Mouse (Mus musculus) left cerebral cortex, adult 2 months (tissue): ENCODE data around the gene Sv2b. TPM values are rescaled to one million over a fixed set of nuclear protein-coding genes. Genes with fewer than 3 reads are reported as not detected.

Experiments used
- DNase-seq, 2 experiments: peaks; one replicate each; pipeline ENCODE4 v3.0.0; 2021 to 2022; ENCODE audit warnings: low spot score in 2 of 2, mixed read lengths in 1 of 2; ENCODE audit errors: extremely low spot score in 1 of 2
- H3K27ac ChIP-seq: fragments of 200-600 bp; 2 replicates; pipeline ENCODE4 v1.8.1; 2022
- H3K4me3 ChIP-seq: fragments of 200-600 bp; 2 replicates; pipeline ENCODE4 v1.8.1; 2022
- CTCF ChIP-seq: fragments of 200-600 bp; IDR thresholded peaks from 2 replicates; pipeline ENCODE4 v1.8.1; 2022; ENCODE audit warnings: antibody characterized with exemption, mild to moderate bottlenecking, moderate library complexity
- intact Hi-C: fragments of 180-260 bp; cut with DNase I; formaldehyde crosslinking; loops from one replicate; pipeline ENCODE4 v1.15.1; 2025
- total RNA-seq, 2 experiments: library from RNA; stranded (reverse); gene quantifications; 2 replicates each; pipeline ENCODE4 v1.2.3; 2021

Sv2b gene
- total RNA-seq, 2 experiments from 2014 or later = 348 to 386 TPM

DNA sequence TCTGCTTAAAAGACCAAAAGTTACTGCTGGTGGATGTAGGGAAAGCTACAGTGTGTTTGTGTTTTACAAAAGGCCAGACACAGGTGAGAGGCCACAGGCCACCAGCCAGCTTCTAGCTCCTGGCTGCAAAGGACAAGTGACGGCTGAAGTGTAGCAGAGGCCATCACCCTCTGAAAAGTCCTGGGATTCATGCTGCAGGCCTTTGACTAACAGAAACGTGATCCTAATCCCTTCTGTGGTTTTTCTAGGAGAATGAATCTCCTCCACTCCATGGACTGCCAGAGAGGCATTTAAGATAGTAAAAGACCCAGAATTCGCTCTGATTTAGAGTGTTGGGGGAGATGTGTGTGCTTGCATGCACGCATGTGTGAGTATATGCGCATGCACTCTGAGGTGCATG is 5.8 kb upstream of the Sv2b start:
- no peak overlapping the region for H3K27ac ChIP-seq
- intact Hi-C loops = no loop called here
- no peak for DNase-seq
- no peak overlapping the region for H3K4me3 ChIP-seq
- TF ChIP-seq CTCF = no peak

DNA sequence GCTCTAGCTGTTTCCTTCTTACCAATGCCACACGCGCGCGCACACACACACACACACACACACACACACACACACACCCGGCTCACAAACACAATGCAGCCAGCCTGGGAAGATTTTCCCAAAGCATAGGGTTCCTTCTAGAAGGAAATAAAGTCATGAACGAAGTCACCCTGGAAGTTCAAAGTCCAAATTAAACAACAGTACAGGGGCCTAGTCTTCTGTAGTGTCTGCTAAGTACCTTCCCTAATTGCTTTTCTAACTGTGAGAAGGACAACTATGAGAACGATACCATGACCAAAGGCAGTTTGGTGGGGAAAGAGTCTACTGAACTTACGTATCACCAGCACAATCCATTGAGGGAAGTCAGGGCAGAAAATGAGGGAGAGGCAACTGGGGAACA is 508 bp upstream of the Sv2b start:
- intact Hi-C loops = loop anchor here (2.0 kb wide), 1 partner anchor 57 kb away; no protein-coding TSS in a partner anchor
- H3K4me3 ChIP-seq = no peak overlapping the region

DNA sequence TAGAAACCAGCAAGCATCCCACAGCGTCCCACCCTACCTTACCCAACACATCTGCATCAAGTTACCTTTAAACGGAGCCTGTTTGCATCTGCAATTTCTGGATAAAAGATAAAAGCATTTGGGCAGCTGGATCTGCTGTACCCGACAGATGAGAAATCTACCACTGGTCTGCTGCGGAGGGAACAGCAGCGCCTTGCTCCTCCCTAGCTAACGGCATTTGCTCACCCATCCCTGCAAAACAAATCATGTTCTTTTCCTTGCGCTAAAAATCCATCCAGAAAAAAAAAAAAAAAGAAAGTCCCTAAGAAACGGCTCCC is 964 bp downstream of the Sv2b start:
- peak overlapping the region; percentile 64 for H3K4me3 ChIP-seq
- H3K27ac ChIP-seq = peak overlapping the region; percentile 92
- intact Hi-C loops = loop anchor here (2.0 kb wide), 1 partner anchor 59 kb away; no protein-coding TSS in a partner anchor
- no peak for TF ChIP-seq CTCF
- peak in 1 of 2 experiments; percentile 23 for DNase-seq

More for the DNA sequence above, 508 bp upstream of the Sv2b start:
- DNase-seq = no peak
- TF ChIP-seq CTCF = no peak
- no peak overlapping the region for H3K27ac ChIP-seq

DNA sequence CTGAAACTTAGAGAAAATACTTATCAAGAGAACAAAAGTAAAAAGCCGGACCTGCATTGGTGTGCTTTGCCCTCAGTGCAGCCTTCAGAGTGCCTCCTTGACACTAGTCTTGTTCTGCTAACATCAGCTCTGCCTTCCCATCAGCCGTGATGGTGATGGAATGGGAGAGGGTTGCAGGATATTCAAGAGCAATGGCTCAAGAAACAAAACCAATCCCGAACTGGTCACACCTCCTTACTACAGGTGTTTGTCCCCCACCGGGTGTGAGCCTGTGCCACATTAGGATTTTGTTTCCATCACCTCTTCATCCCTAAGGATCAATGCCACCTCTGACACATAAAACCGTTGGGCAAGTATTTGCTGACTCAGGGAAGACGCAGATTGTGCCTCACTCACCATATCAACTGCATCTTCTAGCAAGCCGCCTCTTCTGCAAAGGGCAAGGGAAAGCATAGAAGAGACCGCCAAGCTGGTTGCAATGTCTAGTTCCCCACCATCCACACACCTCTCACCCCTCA is 1.4 kb downstream of the Sv2b start:
- DNase-seq = no peak
- Histone ChIP-seq H3K27ac (peak overlapping the region; percentile 92), H3K4me3 (peak overlapping the region; percentile 64)
- intact Hi-C loops = loop anchor here (2.0 kb wide), 1 partner anchor 59 kb away; no protein-coding TSS in a partner anchor
- no peak for TF ChIP-seq CTCF

DNA sequence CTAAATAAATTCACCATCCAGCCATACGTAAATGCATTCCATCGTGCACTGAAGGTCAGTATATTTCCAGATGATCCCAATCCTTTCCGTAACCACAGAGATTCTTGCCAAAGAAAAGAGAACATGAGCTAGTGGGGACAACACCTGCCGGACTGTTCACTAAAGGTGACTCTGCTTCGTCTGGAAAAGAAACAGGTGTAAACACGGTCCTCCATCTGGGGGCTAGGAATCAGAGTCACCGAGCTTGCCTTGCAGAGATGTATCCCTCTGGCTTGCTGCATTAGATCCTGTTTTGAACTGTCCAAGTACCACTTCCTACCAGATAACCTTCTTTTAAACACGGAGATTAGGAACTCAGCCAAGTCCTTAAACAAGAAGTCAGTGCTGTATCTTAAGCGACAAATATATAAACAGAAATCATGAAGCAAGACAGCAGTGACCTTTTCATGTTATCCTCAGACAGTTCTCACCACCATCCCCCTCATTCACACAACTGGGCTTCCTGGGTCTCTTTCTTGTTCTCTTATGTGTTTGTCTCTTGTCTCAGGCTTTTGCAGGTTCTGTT is 3.1 kb downstream of the Sv2b start:
- H3K4me3 ChIP-seq = peak overlapping the region; percentile 47
- H3K27ac ChIP-seq = peak overlapping the region; percentile 64
- no peak for TF ChIP-seq CTCF
- no peak for DNase-seq
- intact Hi-C loops = loop anchor here (1.0 kb wide), 1 partner anchor 98 kb away; no protein-coding TSS in a partner anchor

DNA sequence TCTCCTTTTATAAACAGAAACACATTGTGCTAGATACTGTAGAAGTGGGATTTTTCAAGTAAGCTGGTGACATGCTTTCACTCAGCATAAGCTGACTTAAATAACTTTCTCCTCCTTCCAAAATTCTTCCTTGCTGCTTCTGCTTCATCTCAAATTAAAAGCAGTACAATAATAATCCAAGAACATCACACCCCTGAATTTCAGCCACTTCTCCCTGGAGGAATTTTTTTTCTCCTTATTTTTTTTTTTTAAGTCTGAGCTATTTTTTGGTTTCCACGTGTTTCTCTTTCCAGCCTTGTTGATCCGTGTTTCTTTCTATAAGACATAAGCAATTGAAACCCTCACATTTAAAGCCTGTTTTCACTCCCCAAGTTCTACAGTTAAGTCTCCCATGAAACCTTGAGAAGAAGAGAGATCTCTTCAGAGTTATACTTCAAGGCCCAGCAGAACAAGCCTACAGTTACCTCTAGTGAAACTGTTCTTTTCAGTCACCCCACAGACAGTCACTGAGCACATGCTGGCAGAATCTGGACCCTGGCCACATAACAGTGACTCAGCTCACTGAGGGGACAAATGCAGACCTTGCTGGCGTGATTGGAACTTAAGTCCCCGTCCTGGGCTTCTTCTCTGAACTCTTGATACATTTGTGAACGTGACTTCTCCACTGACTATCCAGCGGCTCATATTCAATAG is 6.4 kb downstream of the Sv2b start:
- Histone ChIP-seq H3K27ac (peak overlapping the region; percentile 75), H3K4me3 (no peak overlapping the region; the same call in none of the 2 replicates)
- no peak for TF ChIP-seq CTCF
- intact Hi-C loops = loop anchor here (1.0 to 2.0 kb wide), 3 partner anchors 15 to 168 kb away; no protein-coding TSS in a partner anchor
- peak in 1 of 2 experiments; percentile 45 for DNase-seq

DNA sequence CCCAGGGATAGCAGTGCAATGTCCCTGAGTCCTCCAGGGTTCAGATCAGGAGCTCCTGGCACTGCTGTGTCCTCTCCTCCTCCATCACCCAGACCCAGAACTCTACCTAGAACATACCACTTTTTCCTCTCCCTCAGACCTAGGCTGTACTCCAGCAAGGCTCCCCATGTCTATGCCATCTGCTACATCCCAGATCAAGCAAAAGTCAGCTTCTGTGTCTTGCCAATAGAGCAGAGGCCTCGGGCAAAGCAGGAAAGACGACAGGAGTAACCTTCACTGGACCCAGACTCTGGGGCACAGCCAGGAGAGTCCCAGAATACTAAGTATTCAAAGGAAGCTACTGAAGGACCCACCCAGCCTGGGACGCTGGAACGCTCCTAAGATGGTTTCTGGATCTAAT is 9.8 kb downstream of the Sv2b start:
- TF ChIP-seq CTCF = no peak
- H3K4me3 ChIP-seq = no peak overlapping the region
- intact Hi-C loops = no loop called here
- DNase-seq = no peak
- H3K27ac ChIP-seq = no peak overlapping the region

DNA sequence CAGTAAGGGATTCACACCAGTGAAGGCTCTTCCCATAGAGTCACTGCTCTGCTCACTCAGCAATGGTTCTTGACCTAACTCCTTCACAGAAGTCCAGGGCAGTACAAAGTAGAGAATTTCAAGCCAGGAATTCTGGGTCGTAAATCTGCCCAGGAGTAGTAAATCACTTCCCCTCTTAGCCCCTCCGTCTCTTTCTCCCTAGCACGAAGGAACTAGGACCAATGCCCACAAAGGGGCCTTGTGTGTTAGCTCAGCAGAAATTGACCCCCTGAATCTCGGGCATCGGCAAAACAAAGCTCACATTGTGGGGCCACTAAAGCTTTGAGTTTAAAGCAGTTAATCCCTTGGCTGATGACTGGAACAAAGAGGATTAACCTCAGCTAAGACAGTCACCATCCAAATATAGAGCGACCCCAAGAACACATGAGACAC is 12.4 kb downstream of the Sv2b start:
- H3K4me3 ChIP-seq = no peak overlapping the region
- intact Hi-C loops = no loop called here
- DNase-seq = no peak
- TF ChIP-seq CTCF = no peak
- H3K27ac ChIP-seq = no peak overlapping the region; the same call in 1 of the 2 replicates

DNA sequence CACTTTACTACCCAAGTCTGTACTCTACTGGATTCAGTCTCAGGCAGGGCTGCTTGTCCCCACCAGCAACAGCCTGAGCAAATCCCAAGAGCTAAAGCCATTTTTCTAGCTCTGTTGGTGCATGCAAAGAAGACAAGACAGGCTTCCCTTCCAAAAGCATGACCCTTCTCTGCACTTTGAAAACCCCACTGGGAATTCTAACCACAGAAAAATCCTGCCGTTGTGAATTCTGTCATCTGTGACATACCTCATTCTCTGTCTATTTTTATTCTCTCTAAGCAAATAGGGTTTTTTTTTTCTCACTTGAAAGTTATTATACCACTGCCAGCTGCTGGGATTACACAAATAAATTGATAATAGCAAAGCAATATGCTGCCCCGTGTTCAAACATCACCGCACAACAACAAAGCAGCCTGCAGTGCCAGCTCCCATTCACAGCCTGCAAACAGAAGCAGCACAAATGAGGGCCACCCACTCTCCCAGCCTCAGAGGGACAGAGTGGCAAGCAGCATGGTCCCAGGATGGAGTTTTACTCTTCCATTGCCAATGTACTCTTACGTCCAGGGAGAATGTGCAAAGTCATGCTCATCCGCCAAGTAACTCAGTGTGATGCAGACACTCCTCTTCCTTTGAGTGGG is 13.7 kb downstream of the Sv2b start:
- intact Hi-C loops = no loop called here
- TF ChIP-seq CTCF = no peak
- no peak overlapping the region for H3K4me3 ChIP-seq
- peak overlapping the region; percentile 52 for H3K27ac ChIP-seq
- DNase-seq = no peak

DNA sequence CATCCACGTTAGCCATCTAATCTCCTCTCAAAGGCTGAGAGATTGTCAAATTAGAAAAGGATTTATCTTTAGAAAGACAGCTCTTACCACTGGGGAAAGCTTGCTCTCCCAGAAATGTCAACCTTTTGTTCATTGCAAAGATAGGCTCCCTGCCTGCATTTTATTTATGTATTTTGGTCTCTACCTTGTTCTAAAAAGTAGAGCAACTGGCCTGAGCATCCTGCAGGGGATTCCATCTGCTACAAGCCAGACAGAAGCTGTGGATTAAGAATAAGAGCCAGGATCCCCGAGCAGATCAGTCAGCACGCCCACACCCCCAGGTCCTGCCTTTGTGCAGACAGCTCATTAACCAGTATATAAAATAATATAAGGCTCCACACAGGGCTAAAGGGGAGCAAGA is 16.8 kb downstream of the Sv2b start:
- no peak for DNase-seq
- no peak for TF ChIP-seq CTCF
- Histone ChIP-seq H3K27ac (peak overlapping the region; percentile 45), H3K4me3 (no peak overlapping the region)
- intact Hi-C loops = no loop called here

DNA sequence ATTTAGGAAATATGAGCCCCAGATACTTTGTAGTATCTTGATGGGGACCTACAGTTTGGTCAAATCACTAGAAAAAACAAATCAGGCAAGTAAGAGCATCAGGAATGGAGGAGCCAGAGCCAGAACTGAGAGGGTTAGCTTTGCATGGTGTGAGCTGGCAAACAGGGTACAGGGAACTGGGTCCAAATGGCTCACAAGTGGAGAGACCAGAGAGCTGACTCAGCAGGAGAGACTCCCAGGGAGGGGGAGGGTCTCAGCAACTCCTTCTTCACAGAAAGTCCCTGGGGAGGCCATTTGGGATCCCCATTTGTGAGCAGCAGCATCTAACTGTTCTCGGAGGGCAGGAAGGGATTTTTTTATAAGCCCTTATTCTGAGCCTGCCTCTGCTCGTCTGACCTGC is 18.5 kb downstream of the Sv2b start:
- no peak for TF ChIP-seq CTCF
- no peak for DNase-seq
- H3K27ac ChIP-seq = peak overlapping the region; percentile 64
- no peak overlapping the region for H3K4me3 ChIP-seq
- intact Hi-C loops = no loop called here

DNA sequence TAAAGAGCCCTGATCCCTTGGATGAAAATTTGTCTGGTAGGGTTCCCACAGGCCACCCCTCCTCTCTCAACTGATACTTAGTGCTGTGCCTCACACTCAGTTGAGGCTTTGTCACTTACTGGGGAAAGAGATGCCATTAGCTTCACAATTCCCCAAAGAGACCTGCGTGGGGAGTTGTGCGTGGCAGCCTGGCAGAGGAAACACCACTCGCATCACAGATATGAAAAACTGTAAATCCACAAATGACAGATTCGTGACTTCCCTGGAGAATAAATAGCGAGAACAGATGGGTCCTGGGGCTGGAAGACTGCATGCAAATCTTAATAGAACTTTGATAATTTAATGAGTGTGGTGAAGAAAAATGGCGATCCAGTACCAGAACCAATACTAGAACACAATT is 21.8 kb downstream of the Sv2b start:
- no peak for TF ChIP-seq CTCF

More for the DNA sequence above, 21.8 kb downstream of the Sv2b start:
- DNase-seq = peak in 1 of 2 experiments; percentile 49
- intact Hi-C loops = loop anchor here (1.0 to 2.0 kb wide), 2 partner anchors 15 to 16 kb away; no protein-coding TSS in a partner anchor
- Histone ChIP-seq H3K27ac (peak overlapping the region; percentile 78), H3K4me3 (no peak overlapping the region)
